Mouse (Mus musculus): Measurements from ENCODE around the gene Senp3.
"Not testable (repeated sequence)": the region's sequence is repeated elsewhere in the genome, so short reads cannot be mapped to it uniquely, and the experiment has no call there.

The Senp3 gene

DNA sequence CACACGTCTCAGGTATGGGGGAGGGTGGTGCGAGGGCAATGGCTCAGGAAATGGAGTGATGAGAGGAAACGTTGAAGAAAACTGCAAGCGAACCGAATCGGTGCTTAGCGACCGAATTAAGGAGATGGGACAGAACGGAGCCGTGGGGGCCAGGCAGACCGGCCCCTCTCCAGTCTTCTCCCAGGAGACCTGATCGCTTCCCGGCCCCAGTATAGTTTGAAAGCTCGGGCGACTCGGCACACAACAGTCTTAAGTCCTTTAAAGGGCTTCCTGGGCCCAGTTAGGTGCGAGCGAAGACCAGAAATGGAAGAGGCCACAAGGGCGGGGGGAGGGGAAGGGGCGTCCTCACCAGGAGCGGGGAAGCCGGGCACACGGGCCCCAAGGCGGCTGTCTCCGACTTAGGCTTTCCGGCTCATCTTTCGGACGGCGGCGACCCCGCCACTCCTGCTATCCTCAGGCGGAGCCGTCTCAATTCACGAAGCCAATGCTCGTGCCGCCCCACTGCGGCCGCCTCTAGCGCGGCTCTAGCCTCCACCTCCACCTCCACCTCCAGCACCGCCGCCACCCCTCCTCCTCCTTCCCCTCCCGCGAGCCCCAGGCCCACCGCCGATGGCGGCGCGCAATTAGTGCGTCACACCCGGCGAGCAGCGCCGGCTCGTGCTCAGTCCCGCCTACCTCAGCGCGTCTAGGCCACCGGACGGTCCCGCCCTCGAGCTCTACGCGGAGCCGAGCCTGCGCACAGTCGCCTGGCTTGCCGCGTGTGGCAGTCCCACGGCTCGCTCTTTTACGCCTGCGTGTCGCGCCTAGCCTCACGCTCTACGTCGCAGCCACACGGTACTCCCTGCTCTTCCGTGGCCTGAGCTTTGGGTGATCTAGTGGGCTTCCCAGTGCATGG is at the start of gene Senp3:
Gene Senp3, minus strand, starts transcription at position 771 of the 895 bp plus-strand sequence.
- DNase-seq = peak; percentile 99

DNA sequence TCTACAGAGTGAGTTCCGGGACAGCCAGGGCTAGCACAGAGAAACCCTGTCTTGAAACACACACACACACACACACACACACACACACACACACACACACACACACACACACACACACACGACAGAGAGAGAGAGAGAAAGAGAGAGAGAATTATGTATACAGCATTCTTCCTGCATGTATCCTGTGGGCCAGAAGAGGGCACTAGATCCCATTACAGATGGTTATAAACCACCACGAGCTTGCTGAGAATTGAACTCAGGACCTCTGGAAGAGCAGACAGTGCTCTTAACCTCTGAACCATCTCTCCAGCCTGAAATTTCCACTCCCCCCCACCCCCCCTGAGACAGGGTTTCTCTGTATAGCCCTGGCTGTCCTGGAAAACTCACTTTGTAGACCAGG is 49.5 kb upstream of the Senp3 start:
- DNase-seq = not testable (repeated sequence)

DNA sequence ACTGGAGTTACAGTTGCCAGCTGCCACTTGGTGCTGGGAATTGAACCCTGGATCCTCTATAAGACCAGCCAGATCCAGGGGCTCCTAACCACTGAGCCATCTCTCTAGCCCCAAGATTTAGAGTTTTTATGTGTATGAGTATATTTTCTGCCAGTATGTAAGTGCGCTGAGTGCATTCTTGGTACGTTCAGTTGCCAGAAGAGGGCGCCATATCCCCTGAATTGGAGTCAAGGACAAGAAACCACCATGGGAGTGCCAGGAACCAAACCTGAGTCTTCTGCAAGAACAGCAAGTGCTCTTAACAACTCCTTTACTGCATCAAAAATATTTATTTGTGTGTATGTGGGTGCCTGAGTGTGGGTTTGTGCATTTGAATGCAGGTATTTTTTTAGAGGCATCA is 47.2 kb upstream of the Senp3 start:
- DNase-seq = peak; percentile 78

DNA sequence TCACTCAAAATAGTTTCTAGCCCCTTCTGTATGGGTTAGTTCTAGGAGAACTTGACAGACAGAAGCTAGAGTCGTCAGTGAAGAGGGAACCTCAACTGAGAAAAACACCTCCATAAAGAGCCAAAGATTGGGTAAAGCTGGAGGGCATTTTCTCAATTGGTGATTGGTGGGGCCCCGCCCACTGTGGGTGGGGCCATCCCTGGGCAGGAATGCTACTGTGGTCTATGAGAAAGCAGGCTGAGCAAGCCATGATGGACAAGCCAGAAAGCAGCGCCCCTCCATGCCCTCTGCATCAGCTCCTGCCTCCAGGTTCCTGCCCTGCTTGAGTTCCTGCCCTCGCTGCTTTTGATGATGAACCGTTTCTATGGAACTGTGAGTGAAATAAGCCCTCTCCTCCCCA is 44.1 kb upstream of the Senp3 start:
- DNase-seq = no peak

DNA sequence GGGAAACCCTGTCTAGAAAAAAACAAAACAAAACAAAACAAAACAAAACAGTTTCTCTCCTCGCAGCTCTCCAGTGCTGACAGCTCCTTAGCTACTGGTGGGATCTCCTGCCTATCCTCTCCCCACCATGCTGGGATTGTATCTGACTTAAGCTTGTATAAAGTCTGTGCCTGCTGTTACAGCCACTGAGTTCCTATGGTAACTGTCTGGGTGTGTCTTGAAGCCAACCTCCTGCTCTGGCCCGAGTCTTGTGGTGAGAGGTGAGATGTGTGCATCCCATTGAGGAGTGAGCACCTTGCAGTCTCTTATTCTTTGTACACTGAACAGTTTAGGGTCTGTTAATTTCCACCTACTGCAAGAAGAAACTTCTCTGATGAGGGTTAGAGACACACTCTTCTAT is 41.2 kb upstream of the Senp3 start:
- DNase-seq = no peak

GRCm38 (mm10) chr11:69720852-69721251 is 39.0 kb upstream of the Senp3 start:
- DNase-seq = no peak

DNA sequence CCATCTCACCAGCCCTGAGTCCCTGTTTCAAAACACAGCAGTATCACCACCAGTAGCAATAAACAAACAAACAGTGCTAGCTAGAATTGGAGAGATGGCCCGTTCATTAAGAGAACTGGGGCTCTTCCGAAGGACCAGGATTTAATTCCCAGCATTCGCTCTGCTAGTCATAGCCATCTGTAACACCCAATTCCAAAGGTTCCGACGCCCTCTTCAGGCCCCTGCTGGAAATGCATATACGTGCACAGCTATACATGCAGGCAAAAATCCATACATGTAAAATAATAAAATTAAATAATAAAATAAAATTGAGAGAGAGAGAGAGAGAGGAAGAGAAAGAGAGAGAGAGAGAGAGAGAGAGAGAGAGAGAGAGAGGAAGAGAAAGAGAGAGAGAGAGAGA is 37.5 kb upstream of the Senp3 start:
- no peak for DNase-seq

DNA sequence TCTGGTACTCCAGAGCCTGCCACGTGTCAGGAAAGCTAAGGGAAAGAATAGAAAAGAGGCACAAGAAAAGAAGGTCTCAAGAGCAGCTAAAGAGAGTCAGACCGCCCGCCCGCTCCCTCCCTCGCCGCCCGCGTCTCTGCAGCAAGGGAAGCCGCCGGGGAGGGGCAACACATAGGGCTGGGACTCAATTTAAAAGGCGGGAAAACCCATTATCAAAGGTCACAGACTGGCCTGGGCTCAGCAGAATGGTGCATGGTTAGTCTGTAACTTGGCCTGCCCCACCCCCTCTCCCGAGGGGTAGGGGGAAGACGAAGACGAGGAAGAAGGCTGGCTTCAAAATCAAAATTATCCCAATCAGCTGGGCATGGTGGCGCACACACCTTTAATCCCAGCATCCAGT is 36.8 kb upstream of the Senp3 start:
- DNase-seq = peak; percentile 46

DNA sequence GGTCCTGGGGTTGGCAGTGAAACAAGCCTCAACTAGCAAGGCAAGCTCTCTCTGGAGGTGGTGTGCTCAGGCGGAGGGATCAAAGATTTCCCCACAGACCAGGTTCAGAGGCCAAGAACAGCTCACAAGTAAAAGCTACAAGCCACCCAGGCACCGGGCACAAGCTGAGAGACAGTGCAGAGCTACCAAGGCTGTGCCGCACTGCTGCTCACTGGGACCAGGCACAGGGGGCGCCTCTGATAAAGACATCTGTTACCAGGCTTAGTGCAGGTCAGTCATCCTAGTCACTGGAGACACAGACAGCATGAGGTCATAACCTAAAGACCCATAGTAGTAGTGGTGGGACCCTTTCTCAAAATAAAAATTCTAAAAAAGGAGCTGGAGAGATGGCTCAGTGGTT is 35.1 kb upstream of the Senp3 start:
- no peak for DNase-seq

DNA sequence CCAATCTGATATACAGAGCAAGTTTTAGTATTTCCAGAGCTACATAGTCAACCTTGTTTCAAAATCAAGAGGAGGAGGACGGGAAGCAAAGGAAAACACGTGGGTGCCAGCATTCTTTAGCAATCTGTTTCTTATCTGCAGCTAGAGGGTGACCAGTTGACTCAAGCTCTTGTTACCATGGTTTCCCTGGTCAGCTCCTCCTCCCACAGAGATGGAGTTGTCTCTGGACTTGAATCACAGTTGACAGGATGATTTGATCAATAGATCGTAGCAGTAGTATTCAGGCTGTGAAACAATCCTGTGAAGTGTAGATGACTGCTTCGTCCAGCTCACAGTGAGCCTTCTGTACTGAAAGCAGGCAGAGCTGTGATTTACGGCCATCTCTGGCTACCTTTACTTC is 34.0 kb upstream of the Senp3 start:
- DNase-seq = peak; percentile 73

- peak; percentile 23 for DNase-seq
Measured at GRCm38 (mm10) chr11:69715482-69715881, 33.6 kb upstream of the Senp3 start.

GRCm38 (mm10) chr11:69714636-69715329 is 32.9 kb upstream of the Senp3 start:
- DNase-seq = peak; percentile 75

- peak; percentile 16 for DNase-seq
Measured at GRCm38 (mm10) chr11:69712954-69713672, 31.2 kb upstream of the Senp3 start.

DNA sequence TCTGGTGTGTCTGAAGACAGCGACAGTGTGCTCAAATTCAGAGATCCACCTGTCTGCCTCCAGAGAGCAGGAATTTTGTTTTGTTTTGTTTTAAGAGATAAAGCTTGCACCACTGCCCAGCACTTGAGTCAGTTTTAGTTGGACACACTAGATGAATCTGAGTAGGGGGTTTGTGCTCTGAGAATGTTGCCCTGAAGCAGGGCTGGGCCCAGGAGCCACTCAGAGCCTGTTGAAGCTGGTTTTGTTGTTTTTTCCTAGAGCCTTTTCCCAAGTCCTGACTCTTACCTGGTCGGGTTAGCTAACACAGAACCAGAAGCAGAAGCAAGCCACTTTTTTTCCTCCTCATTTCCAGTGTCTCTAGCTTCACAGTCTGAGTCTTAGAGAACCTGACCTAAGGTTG is 29.2 kb upstream of the Senp3 start:
- no peak for DNase-seq

- no peak for DNase-seq
Measured at GRCm38 (mm10) chr11:69710470-69710869, 28.6 kb upstream of the Senp3 start.

DNA sequence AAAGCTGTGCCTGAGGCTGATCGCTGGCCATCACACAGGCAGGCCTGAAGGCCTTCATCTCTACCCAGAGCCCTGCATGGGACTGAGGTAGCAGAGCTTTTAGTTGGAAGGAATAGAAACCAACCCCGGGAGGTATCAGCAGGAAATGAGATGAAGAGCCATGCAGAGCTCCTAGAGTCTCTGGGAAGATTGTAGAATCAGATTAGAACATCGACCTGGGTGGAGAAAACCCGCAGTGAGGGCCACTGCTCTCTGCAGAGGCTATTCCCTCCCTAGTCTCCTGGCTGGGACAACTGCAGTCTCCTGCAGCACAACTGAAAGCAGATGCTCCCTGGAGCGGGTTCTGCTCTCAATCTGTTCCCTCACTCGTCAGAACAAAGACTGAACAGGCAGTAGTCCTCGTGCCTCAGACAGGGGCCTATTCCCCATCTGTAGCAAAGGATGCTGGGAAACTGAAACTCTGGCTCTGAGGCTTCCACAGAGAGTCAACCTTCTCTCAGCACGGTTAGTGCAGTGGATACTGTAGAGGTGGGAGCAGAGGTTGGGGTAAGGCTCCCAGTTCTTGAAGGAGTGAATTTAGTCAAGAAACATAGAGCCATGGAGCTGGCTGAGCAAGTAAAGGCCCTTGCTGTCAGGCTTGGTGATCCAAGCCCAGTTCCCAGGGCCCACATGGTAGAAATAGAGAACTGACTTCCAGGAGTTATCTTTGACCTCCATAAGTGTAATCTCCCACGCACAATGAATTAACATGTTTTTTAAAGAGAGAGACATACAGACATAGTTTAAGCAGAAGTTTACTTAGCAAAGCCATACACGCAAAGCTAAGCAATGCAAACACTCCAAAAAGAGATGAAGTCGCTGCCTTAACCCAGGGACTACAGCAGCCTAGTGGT is 27.9 kb upstream of the Senp3 start:
- DNase-seq = no peak

DNA sequence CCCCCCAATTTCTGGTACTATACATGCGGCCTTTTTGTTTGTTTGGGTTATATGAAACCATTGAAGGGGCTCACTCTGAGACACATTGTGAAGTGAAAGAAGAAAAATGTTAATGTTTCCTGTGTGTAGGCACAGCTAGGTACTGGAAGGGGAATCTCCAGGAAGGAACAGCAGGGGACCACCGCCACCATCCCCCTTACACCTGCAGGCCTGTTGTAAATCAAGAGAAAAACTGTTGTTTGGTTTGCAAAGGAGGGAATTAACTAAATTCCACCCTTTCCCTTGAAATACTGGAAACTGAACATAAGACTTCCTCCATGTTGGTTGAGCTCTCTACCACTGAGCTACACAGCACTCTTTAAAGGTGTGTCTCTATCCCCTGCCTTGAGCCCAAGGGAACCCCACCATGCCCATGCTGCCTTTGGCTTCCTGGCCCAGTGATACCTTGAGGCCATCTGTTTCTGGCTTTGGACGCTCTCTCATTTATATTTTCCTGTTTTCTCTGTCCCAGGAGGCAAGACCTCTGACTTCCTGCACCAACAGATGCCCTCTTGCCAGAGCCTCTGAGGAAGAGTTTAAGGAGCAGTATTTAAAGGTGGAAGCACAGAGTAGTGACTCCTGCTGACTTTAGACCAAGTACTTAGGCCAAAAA is 26.9 kb upstream of the Senp3 start:
- no peak for DNase-seq

- no peak for DNase-seq
Measured at GRCm38 (mm10) chr11:69707873-69708381, 26.0 kb upstream of the Senp3 start.

- DNase-seq = no peak
Measured at GRCm38 (mm10) chr11:69707480-69707847, 25.6 kb upstream of the Senp3 start.

- no peak for DNase-seq
Measured at GRCm38 (mm10) chr11:69706775-69707479, 25.0 kb upstream of the Senp3 start.

- no peak for DNase-seq
Measured at GRCm38 (mm10) chr11:69704613-69705010, 22.7 kb upstream of the Senp3 start.
